Mouse (Mus musculus) activated CD4-positive, CD25-positive, alpha-beta regulatory T cell, adult 4 months (primary cell): ENCODE measurements around the gene Map7. TPM values are rescaled to one million over a fixed set of nuclear protein-coding genes. Genes with fewer than 3 reads are reported as not detected.

Experiments
- ATAC-seq: one replicate; pipeline ENCODE4 v1.8.0; 2017
- polyA plus RNA-seq, 2 experiments: library from polyadenylated mRNA; unstranded; fragments of 100-300 nt; shearing (Covaris generic); gene quantifications; one replicate each; pipeline ENCODE4 v1.2.1; 2017

Map7 gene
- polyA plus RNA-seq, 2 experiments from 2014 or later, result 4.8 to 5.2 TPM

- ATAC-seq, result no peak
These were observed 5.2 kb downstream of the Map7 start for GRCm38 (mm10) chr10:20153507-20153906.

DNA sequence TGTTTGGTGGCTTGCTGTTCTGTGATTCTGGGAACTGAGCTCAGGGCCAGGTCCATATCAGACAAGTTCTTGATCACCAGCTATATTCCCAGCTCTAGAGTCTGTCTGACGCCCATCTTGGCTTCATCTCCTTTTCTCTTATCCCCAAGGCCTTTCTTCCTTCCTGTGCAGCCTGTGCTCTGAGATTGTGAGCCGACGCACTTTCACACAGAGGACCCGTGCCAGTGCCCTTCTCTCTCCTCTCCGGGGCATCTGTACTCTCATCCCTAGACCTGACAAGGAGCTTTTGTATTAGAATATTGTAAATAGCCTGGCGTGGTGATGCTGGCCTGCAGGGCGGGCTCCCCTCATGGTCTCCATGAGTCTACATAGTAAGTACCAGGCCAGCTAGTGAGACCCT lies 7.1 kb downstream of the Map7 start:
- ATAC-seq, result no peak

GRCm38 (mm10) chr10:20157021-20157726 lies 8.9 kb downstream of the Map7 start:
- no peak for ATAC-seq

DNA sequence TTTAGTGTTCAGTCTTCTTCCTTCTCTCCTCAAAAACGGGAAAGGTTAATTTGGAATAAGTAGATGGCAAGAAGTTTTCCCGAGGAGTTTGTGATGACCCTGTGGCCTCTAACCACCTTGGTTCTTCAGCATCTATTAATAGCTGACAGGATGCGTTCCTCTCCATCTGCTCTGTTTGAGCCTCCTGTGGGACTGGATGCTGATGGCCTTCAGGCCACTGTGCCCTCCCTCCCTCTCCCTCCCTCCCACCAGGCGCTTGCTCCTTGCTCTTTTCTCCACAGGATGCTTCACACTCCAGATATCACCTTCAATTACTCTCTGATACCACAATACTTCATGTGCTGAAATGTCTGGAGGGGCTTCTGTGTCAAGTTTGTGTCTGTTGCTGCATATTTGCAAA lies 10.5 kb downstream of the Map7 start:
- no peak for ATAC-seq

GRCm38 (mm10) chr10:20159308-20159707 lies 11.0 kb downstream of the Map7 start:
- no peak for ATAC-seq

GRCm38 (mm10) chr10:20160914-20161313 lies 12.6 kb downstream of the Map7 start:
- no peak for ATAC-seq

DNA sequence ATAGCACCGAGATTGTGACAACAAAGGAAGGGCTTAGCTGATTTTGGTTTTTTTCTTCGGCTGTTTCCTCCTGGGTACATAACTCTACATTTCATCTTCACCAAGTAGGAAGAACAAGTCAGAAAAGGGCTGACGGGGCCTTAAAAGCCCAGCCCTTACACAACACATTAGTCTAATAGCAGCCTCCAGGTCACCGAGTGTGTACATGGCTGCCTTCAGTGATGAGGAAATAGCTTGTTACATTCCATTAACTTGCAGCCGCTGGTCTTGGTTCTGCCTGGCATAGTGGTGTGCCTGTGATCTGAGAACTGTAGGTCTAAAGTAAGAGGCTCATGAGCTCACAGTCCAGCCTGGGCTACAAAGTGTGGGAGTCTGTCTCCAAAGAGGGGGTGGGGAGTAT lies 16.5 kb downstream of the Map7 start:
- ATAC-seq, result no peak

DNA sequence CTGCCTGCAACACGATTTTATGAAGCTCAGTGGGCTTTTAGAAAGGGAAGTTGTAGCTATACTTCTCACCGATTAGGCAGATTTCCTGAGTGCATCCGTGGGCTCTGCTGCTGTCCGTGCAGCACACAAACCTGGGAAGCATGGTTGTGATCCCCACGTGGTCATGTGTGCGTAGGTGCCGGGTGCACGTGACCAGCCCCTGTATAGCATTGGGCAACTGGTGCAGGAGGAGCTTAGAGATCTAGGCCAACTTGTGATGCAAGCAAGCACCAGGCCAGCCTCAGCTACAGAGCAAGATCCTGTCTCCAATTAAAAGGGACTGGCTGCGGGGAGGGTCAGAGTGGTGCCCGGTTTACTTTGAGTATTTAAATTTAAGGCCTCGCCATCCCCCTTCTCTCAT lies 18.5 kb downstream of the Map7 start:
- no peak for ATAC-seq

- no peak for ATAC-seq
These were observed 19.2 kb downstream of the Map7 start for GRCm38 (mm10) chr10:20167467-20167866.

- no peak for ATAC-seq
These were observed 21.0 kb downstream of the Map7 start for GRCm38 (mm10) chr10:20169182-20169674.

DNA sequence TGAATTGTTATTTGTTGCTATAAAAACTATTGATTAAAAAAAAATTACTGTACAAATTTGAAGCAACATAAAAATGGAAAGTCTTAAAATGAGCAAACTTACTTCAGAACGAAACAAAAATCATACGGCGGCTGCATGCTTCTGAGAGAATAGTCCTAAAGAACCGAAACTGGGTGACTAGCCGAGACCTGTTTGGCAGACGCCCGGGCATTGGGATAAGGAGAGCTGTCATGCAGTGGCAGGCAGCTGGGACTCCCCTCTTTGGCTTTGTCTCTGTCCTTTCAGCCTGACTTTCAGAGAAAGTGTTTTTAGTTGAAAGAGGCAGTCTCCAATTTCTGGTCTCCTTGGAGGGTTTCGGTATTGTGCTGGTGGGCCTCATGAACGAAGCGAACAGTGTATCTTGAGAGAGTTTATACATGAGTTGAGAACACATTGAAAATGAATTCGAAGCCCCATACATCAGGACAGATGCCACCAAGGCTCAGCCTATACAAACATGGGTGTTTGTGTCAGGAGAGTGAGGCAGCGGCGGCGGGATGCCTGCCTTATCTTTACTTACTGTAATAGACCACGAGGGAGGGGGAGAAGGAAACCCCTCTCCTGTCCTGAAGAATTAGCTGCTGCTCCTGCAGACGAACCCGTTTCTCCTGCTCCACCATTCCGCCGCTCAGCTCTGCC lies 21.8 kb downstream of the Map7 start:
- no peak for ATAC-seq

DNA sequence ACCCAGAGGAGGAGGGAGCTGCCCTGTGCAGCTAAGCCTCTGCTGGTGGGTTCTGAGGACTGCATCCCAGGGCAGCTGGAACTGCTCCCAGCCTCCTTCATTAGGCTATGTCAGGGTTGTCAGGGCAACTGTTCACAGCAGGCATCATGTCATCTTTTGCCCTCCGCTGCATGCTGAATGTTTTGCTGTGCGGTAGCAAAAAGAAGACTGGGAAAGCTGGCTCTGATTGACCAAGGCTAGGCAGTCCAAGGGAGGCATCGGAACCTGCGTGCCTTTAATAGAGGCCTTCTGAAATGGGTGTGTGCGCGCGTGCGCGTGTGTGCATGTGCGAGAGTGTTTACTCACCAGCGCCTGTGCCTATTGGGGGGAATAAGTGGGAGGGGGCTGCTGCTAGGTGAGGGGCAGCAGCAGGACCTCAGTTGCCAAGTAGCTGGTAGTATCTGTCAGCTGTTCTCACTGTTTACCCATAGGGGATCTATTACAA lies 22.4 kb downstream of the Map7 start:
- no peak for ATAC-seq

DNA sequence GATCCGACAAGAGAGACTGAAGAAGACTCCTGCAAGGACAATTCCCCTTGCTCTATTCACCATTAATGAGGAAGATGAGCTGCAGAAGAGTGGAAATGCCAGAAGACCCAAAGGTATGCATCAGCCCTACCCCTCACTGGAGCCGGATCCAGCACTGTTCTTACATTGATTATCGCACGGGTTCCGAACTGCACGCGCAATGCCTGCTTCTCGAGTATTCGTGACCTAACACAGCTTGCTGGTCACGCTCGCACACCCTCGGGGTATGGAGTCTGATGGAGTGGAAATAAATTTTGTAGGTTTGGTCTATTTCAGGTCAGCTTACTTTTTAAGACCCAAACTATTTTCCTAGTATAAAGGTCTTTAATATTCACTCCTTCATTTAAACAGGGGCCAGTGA lies 22.9 kb downstream of the Map7 start:
- no peak for ATAC-seq

GRCm38 (mm10) chr10:20171756-20172155 lies 23.5 kb downstream of the Map7 start:
- ATAC-seq, result no peak

GRCm38 (mm10) chr10:20173733-20174132 lies 25.5 kb downstream of the Map7 start:
- ATAC-seq, result no peak

DNA sequence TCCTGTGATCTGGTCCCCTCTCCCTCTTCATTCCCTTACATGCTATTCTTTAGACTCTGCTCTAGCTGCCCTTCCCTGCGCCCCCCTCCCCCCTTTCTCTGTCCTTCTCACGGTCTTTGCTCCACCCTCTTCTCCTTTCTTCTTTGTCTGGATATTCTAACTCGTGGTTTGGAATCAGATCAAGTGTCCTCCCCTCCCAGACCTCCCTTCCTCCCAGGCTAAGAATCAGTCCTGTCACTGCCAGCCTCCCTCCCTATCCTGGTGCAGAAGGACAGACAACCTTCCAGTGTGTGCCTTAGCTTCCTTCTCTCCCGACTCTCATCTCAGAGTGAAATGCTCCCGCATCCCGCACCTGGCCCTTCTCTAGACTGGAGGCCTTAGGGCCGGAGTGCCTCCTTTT lies 27.8 kb downstream of the Map7 start:
- no peak for ATAC-seq

DNA sequence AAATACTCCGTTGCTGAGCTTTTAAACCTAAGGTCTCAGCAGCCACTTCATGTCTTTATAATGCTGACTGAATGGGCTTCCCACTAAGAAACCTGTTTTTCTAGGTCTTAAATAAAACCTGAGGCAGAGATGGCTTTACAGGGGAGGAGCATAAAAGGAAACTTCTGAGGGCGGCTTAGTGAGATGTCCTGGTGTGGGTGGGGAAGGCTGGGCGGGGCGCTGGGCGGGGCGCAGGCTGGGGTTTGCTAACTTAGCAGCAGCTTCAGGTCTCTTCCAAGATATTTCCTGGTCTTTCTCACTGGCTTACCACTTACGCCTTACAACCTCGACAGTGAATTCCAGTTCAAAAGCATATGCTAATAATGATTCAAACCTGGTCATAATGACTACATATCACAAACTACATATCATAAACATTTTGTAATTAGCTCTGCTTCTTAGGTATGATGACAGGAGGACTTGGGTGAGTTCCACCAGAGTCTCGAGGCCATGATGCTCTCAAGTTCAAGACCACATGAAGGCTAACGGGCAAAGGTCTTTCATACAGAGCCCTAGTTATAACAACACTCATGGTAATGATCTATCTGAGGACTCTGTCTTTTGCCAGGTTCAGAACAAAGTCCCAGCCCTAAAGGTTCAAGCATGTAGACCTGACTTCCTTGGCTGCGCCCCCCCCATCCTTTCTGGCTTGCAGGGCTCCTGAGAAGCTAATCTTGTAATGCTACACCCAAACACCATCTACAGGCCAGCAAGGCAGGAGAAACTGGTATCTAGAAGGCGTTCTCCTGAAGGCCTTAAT lies 30.7 kb downstream of the Map7 start:
- ATAC-seq, result no peak

DNA sequence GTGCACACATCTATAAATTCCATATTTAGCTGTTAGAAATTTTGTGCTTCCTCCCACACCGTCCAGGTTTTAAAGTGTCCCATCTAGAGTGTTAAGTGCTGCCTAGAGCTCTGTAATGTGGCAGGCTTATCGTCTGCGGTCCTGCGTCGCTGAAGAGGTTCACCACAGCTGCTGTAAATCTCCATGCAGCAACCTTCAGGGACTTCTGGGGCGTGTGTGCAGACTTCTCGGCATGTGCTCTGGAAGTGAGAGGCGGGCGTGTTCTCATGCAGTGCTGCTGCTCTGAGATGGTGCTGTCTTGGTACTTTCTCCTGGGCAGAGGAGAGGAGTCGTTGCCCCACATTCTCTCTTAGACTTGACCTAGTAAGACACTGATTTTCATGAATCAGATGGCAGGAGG lies 32.9 kb downstream of the Map7 start:
- no peak for ATAC-seq

DNA sequence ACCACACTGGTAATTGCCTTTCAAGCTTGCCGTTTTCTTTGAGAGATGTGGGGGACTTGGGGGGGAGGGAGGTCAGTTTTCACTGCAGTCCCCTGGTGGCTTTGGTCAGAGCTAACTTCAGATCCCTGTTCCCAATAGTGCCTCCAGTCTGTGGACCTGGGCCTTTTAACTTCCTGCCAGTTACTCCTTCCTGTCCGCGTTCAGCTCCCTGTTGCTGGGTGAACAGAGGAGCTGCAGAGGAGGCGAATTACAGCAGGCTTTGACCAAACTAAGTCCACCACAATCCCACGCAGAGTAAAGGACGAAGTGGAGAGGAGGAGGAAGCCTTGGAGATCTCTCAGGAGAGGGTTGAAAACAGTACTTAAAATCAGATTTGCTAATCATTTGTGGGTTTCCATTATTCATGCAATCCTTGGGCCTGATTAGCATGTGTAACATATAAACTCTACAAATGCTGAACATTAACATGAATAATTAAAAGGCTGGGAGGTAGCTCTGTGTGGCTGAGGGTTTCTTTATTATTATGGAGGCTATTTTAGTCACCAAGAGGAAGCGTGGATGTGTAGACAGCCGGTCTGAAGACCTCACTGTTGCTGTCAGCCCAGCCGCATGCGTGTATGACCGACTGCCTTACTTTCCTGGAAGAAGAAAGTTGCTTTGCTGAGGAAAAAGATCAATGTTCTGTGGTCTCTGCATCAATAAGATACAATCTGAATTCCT lies 33.6 kb downstream of the Map7 start:
- ATAC-seq, result peak; percentile 23

GRCm38 (mm10) chr10:20184326-20184725 lies 36.1 kb downstream of the Map7 start:
- no peak for ATAC-seq

DNA sequence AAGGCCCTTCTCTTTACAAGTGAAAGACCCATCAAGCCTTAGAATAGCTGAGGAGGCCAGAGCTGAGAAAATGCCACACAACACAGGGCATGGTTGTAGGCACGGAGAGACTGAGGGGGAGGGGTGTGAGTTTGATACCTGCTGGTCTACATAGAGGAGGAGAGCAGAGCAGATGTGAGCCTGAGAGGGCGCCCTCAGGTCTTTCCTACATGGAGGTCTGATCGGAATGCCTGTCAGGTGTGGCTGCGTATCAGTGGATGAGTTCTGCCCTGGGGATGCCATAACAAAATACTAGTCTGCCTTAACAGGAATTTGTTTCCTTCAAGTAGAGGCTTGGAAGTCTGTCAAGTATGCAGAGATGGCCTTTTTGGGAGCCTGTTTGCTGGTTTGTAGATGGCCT lies 37.0 kb downstream of the Map7 start:
- ATAC-seq, result no peak

- ATAC-seq, result no peak
These were observed 37.5 kb downstream of the Map7 start for GRCm38 (mm10) chr10:20185806-20186205.

- ATAC-seq, result no peak
These were observed 38.6 kb downstream of the Map7 start for GRCm38 (mm10) chr10:20186800-20187273.
